Mouse (Mus musculus) layer of hippocampus, postnatal 10 days (tissue): ENCODE results near the gene Hoxb3. TPM values are rescaled to one million over a fixed set of nuclear protein-coding genes. Genes with fewer than 3 reads are reported as not detected.

Experiments
- DNase-seq, 2 experiments: peaks; one replicate each; pipeline ENCODE4 v3.0.0; 2021; ENCODE audit warnings: low spot score in 2 of 2
- total RNA-seq, 2 experiments: library from RNA; stranded (reverse); gene quantifications; 2 replicates each; pipeline ENCODE4 v1.2.3; 2021

The Hoxb3 gene
- total RNA-seq, 2 experiments from 2014 or later = not detected

- no peak for DNase-seq
These were observed 34.5 kb upstream of the Hoxb3 start for GRCm38 (mm10) chr11:96288455-96289221.

GRCm38 (mm10) chr11:96289293-96289692 is 33.8 kb upstream of the Hoxb3 start:
- DNase-seq = no peak

DNA sequence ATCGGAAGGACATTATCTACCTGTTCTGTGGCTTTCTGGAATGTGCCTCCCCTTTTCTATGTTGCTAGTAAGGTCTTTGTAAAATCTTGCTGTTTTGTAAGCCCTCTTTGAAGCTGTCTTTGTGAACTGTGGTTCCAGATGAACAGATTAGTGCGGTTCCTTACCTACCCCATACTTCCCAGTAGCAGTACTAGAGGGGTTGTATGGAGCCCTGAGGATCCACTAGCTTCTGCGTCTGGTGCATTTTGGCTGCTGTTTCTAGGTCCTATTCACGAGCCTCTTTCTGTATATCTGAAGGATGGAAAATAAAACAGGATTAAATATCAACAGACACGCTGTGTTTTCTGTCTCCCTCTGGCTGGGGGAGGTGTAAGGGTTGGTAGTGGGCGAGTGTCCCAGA is 33.3 kb upstream of the Hoxb3 start:
- no peak for DNase-seq

DNA sequence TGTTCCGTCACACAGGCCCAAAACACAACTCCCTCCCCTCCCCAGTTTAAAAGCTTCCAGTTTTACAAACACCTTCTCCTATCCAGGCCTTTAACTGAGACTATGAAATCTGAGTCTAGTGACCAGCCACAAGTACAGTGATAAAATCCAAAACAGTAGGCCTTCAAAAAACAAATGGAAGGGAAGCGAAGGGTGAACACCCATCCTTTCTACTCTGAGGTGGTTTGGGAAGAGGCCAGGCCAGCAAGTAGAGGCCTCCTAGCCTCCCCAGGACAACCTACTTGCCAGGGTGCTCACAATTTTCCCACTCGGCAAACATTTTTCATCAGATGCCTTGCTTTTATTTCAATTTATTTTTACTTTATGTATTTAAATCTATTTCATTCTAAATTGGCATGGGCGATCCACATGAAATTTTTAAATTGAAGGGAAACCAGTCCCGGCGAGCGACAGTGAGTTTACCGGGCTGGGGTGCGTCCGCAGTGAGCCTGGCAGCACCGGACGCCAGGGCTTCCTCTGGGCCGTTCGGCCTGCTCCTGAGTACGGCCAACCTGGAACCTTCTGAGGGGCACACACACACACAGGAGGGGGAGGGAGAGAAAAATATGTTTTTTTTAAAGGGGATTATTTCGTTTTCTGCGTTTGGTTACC is 32.3 kb upstream of the Hoxb3 start:
- DNase-seq = no peak

DNA sequence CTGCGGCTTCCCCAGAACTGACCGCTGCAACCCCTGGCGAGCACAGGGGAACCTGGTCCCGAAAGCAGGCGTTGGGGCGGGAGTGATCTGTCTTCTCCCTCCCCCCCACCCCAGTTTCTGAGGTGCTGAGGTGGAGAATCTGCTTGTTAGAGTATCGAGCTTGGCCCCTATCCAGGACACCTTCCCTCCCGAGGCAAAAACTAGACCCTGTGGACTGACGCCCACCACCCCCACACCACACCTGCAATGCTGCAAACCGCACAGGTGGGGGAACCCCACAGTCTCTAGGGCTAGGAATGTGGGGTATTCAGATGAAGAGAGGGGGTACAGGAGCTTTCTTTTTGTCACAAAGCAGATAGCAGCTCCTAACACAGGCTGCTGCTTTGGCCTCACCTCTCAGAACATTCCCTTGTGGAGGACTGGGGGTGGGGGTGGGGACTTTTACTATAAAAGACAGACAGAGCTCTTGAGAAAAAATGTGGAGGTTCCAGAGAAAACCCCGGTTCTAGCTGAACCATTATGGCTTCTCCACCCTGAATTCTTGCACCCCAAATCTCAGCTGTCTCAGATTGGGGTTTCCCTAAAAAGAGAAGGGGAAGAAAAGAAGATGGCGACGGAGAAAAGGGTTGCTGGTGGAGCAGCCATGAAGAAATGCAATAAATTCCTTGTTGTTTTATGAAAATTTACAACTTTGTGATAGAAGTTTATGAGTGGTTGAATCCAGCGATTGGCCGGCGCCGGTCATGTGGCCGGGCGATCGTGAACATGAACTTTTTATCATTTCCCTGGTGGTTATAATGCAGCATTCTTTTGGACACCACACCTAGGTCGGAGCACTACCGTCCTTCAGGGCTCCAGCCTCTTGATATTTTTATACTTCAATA is 31.2 kb upstream of the Hoxb3 start, which contains the start of gene Hoxb6:
Gene Hoxb6, plus strand, starts transcription at position 796 of the 884 bp plus-strand sequence.
- DNase-seq = no peak

GRCm38 (mm10) chr11:96292565-96293301 is 30.4 kb upstream of the Hoxb3 start:
- DNase-seq = no peak

DNA sequence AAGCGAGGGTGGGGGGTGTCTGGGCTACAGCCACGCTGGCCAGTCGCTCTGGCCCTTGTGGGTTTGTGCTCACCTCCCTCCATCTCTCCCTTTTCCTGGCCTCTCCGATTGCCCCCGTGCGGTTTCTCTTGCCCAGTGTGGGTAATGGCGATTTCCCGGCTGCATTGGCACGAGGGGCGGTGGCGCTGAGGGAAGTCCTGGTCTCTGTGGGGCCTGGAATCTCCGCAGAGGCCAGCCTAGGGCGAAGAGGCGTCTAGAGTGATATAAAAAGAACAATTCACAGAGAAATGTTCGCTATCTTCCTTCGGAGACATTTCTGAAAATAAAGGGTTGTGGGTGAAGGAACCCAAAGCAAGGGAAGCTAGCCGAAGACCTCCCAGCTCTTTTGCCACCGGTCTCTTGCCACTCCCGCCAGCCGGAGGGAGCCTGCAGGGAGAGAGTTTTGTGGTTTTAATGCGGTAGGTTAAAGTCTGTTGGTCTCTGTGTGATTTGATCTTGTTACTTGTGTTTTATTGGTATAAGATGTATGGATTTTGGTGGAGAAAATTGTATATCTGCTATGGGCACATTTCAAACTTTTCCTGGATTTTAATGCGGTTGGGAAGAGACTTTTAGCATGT is 29.7 kb upstream of the Hoxb3 start:
- no peak for DNase-seq

DNA sequence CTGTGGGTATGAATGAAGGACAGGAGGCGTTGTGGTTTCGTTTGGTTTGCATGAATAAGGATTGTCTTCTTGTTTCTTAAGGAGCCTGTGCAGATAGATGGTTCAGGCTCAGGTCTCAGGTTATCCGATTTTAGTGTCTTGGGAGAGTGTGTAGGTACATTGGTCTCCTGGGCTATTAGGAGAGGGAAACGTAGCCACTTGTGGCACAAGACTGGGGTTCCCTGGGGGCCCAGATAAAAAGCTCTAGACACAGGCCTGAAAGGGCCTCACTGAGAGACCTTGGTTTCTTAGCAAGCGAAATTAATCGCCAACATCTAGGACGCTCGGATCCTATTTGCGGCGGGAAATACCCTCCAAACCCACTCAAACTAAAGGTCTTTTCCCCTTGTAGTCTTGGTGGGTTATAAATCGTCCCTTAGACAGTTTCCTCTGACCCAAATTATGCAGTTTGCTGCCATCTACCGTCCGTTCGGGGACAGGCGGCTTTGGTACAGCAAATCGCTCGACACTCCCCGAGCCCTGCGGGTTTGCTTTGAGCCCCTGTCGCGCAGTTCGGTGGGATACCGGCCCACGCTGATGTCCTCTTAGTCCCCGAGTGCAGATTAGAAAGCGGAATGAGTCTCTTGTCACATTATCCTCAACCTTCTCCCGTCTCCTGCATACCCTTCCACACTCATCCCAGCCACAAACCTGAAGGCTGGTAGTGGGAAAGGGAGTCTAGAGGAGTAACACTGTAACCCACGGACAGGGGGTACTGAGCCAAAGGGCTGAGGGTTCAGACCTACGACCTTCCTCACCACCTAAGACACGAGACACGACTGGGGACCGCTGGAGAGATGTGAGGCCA is 28.7 kb upstream of the Hoxb3 start:
- DNase-seq = peak; percentile 75

- DNase-seq = no peak
These were observed 27.9 kb upstream of the Hoxb3 start for GRCm38 (mm10) chr11:96295092-96295835.

GRCm38 (mm10) chr11:96296997-96297396 is 26.1 kb upstream of the Hoxb3 start:
- DNase-seq = no peak

DNA sequence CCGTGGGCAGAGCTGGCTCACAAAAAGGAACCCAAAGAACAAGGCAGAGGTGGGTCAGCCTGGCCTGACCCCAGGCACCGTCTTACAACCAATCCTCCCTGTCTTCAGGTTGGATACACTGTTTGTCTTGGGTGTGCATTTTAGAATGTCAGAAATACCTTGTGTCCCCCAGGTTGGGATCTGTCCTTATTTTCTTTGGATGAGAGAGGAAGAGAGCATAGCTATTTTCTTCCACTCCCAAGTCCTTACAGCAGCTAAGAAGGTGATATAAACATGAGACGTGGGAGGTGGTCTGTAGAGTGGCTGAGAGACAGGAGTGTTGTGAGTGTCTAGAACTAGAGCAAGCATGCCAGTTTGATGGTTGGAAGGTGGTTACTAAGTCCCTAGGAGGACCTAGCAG is 25.7 kb upstream of the Hoxb3 start:
- no peak for DNase-seq

DNA sequence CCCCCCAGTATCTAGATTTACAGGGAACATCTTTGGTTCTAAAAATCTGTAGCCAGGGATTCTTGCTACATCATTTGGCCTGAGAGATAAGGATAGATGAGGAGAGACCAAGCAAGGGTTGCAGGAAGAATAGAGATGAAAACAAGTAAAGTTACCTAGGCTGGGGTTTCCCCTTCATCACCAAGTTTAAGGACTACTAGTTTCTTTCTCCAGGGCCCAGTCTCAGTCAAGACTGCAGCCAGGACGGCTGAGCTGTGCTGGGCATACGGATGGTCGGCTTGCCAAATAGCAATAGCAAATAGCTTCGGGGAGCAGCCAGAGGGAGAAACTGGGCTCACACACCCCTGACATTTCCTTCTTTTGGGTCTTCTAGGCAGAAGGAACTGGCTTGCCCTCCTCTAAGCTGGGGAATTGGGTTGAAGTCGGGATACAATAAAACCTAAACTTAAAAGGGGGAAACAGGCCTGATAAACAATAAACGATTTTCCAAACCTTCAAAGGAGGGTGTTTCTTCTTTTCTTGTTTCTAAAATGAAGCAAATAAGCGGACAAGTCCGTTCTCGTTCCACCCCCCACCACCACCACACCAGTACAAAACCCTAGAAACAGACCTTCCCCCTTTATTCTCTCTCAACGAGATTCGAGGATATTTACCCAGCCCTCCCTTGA is 25.0 kb upstream of the Hoxb3 start:
- no peak for DNase-seq

DNA sequence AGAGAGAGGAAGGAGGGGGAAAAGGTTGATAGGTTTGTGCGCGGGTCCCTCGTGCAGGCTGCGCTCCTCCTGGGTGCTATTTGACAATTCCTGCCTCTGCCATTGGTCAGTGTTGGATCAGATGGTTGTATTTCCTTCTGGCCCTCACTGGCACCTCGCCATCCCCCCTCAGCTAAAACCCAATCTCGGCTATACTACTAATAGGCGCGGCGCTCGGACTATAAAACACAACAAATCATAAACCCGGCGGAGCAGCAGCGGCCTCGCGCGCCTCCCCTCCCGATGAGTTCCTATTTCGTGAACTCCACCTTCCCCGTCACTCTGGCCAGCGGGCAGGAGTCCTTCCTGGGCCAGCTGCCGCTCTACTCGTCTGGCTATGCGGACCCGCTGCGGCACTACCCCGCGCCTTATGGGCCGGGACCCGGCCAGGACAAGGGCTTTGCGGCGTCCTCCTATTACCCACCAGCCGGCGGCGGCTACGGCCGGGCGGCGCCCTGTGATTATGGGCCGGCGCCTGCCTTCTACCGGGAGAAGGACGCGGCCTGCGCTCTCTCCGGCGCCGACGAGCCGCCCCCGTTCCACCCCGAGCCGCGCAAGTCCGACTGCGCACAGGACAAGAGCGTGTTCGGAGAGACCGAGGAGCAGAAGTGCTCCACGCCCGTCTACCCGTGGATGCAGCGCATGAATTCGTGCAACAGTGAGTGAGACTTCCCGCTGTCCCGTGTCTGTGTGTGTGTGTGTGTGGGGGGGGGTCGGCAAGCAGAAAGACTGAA is 24.0 kb upstream of the Hoxb3 start:
- DNase-seq = no peak

GRCm38 (mm10) chr11:96299781-96300180 is 23.3 kb upstream of the Hoxb3 start:
- no peak for DNase-seq

- DNase-seq = no peak
These were observed 22.6 kb upstream of the Hoxb3 start for GRCm38 (mm10) chr11:96300354-96301063.

GRCm38 (mm10) chr11:96301064-96301431 is 22.1 kb upstream of the Hoxb3 start:
- DNase-seq = no peak

DNA sequence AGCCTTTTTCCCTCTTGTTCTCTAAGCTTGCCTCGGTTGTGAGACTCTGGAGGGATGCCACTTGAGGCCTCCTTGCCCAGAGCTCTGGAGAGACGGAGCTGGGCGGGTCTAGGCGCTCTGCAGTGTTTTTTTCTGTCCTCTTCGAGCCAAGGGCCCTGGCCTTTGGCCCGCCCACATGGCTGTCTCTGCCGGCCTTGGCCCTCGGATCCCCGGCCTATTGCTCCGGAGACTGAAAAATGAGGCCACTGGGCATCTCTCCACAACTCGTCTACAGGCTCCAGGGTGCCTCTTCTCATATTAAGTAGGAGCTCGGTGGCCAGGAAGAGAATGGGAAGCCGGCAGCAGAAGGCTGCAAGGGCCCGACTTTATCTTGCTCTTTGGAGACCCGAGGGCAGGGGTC is 21.3 kb upstream of the Hoxb3 start:
- DNase-seq = peak in 1 of 2 experiments; percentile 46
